Mouse (Mus musculus) limb, embryonic 10.5 days (tissue): Measurements from ENCODE around the gene Pum3. TPM values are rescaled to one million over a fixed set of nuclear protein-coding genes. Genes with fewer than 3 reads are reported as not detected.

ENCODE experiments used
- polyA plus RNA-seq: library from polyadenylated mRNA; unstranded; fragments of >200 nt; fragmentation: Nextera tagmentation; extraction: Ambion mirVana; gene quantifications from 2 replicates; pipeline ENCODE4 v1.2.1, GENCODE M21; 2016

The Pum3 gene
- polyA plus RNA-seq, 1 experiment from 2014 or later = 92.5 TPM

Other genes starting within 250 kb of the Pum3 start
- gene Vldlr, start 213.3 kb downstream of the Pum3 start, polyA plus RNA-seq = 1.3 and 1.9 TPM in 2 replicates
- 0.03 and 0.08 TPM in 2 replicates for gene Kcnv2, start 107.2 kb downstream of the Pum3 start, polyA plus RNA-seq